Mouse (Mus musculus): Measurements from ENCODE around the gene Ldlrap1.

- TF ChIP-seq POLR2A (IDR thresholded peaks at IDR 0.05; ENCODE audit: low read depth, low read length) (no peak), CTCF (IDR thresholded peaks at IDR 0.05; ENCODE audit: extremely low read depth, insufficient read length, insufficient replicate concordance, low read depth, low read length) (no peak)
Measured at GRCm38 (mm10) chr4:134768226-134768888, 533 bp upstream of the Ldlrap1 start.
